Mouse (Mus musculus): ENCODE measurements around the gene Sat2. TPM values are rescaled to one million over a fixed set of nuclear protein-coding genes. Genes with fewer than 3 reads are reported as not detected.

The Sat2 gene
- polyA plus RNA-seq, 1 experiment from 2014 or later, result 17.4 TPM

GRCm38 (mm10) chr11:69632284-69633089, 10.7 kb downstream of the Sat2 start, which contains the start of gene Fxr2:
Gene Fxr2, plus strand, starts transcription at chr11:69632990.
- H3K27ac ChIP-seq (ENCODE audit: poor library complexity, severe bottlenecking), result peak within 1 kb of the TSS; percentile 98
- H3K4me3 ChIP-seq, result peak within 1 kb of the TSS; percentile 95
- under 1% methylated on average over 46 of the region's 56 CpGs for WGBS
- peak; percentile 95 for ATAC-seq (ENCODE audit: insufficient number of reproducible peaks, low FRiP score)
- peak within 1 kb of the TSS; percentile 98 for H3K9ac ChIP-seq
- H3K4me1 ChIP-seq (replicated peaks), result peaks cover 25% of the 10 kb centered on the region
- H3K4me2 ChIP-seq, result peak within 1 kb of the TSS; percentile 91
- no peaks in the 10 kb centered on the region for H3K9me3 ChIP-seq (replicated peaks)
- peaks cover 11% of the 10 kb centered on the region for H3K36me3 ChIP-seq
- no peaks in the 10 kb centered on the region for H3K27me3 ChIP-seq (replicated peaks)

GRCm38 (mm10) chr11:69633128-69633866, 11.5 kb downstream of the Sat2 start:
- Histone ChIP-seq H3K9me3 (replicated peaks) (no peaks in the 10 kb centered on the region), H3K4me3 (peak overlapping the region; percentile 95), H3K9ac (peak overlapping the region; percentile 98), H3K4me1 (replicated peaks) (peaks cover 25% of the 10 kb centered on the region), H3K27me3 (replicated peaks) (no peaks in the 10 kb centered on the region), H3K36me3 (peaks cover 14% of the 10 kb centered on the region), H3K4me2 (peak overlapping the region; percentile 91), H3K27ac (ENCODE audit: poor library complexity, severe bottlenecking) (peak overlapping the region; percentile 98)
- ATAC-seq (ENCODE audit: insufficient number of reproducible peaks, low FRiP score), result peak; percentile 77
- WGBS, result under 1% methylated on average over 38 of the region's 50 CpGs

- Histone ChIP-seq H3K4me2 (no peak overlapping the region), H3K4me3 (no peak overlapping the region), H3K9me3 (replicated peaks) (no peaks in the 10 kb centered on the region), H3K27ac (ENCODE audit: poor library complexity, severe bottlenecking) (no peak overlapping the region), H3K36me3 (peaks cover 30% of the 10 kb centered on the region), H3K27me3 (replicated peaks) (no peaks in the 10 kb centered on the region), H3K4me1 (replicated peaks) (peaks cover 23% of the 10 kb centered on the region), H3K9ac (no peak overlapping the region)
- WGBS, result 81% methylated on average over 3 of the region's 3 CpGs
- no peak for ATAC-seq (ENCODE audit: insufficient number of reproducible peaks, low FRiP score)
These were observed 13.6 kb downstream of the Sat2 start for GRCm38 (mm10) chr11:69635471-69635870.

GRCm38 (mm10) chr11:69645860-69646259, 24.0 kb downstream of the Sat2 start:
- no peak overlapping the region for H3K4me2 ChIP-seq
- H3K9ac ChIP-seq, result no peak overlapping the region
- WGBS, result 87% methylated on average over 5 of the region's 5 CpGs
- H3K9me3 ChIP-seq (replicated peaks), result no peaks in the 10 kb centered on the region
- H3K4me1 ChIP-seq (replicated peaks), result no peaks in the 10 kb centered on the region
- H3K4me3 ChIP-seq, result no peak overlapping the region
- no peak for ATAC-seq (ENCODE audit: insufficient number of reproducible peaks, low FRiP score)
- no peaks in the 10 kb centered on the region for H3K27me3 ChIP-seq (replicated peaks)
- H3K36me3 ChIP-seq, result peaks cover 96% of the 10 kb centered on the region
- no peak overlapping the region for H3K27ac ChIP-seq (ENCODE audit: poor library complexity, severe bottlenecking)

- Histone ChIP-seq H3K4me2 (no peak overlapping the region), H3K27ac (ENCODE audit: poor library complexity, severe bottlenecking) (no peak overlapping the region), H3K4me3 (no peak overlapping the region), H3K9ac (no peak overlapping the region), H3K4me1 (replicated peaks) (peaks cover 28% of the 10 kb centered on the region), H3K36me3 (peaks cover 78% of the 10 kb centered on the region), H3K9me3 (replicated peaks) (no peaks in the 10 kb centered on the region), H3K27me3 (replicated peaks) (no peaks in the 10 kb centered on the region)
- 65% methylated on average over 5 of the region's 5 CpGs for WGBS
- ATAC-seq (ENCODE audit: insufficient number of reproducible peaks, low FRiP score), result no peak
These were observed 31.6 kb downstream of the Sat2 start for GRCm38 (mm10) chr11:69653399-69653798.

- Histone ChIP-seq H3K4me1 (replicated peaks) (peaks cover 28% of the 10 kb centered on the region), H3K4me2 (no peak overlapping the region; the same call in 1 of the 2 replicates), H3K9ac (no peak overlapping the region), H3K4me3 (no peak overlapping the region), H3K27me3 (replicated peaks) (no peaks in the 10 kb centered on the region), H3K9me3 (replicated peaks) (no peaks in the 10 kb centered on the region), H3K27ac (ENCODE audit: poor library complexity, severe bottlenecking) (0 out of 2 replicates have a peak overlapping the region, but pooled peaks have one; percentile 15), H3K36me3 (peaks cover 74% of the 10 kb centered on the region)
- ATAC-seq (ENCODE audit: insufficient number of reproducible peaks, low FRiP score), result no peak
- 38% methylated on average over 9 of the region's 9 CpGs for WGBS
These were observed 32.9 kb downstream of the Sat2 start for GRCm38 (mm10) chr11:69654760-69655159.

GRCm38 (mm10) chr11:69655264-69656064, 33.6 kb downstream of the Sat2 start, which contains the start of gene Sox15:
Gene Sox15, plus strand, starts transcription at chr11:69655314.
- Histone ChIP-seq H3K9ac (peak within 1 kb of the TSS; percentile 59), H3K4me3 (peak within 1 kb of the TSS; percentile 5; the same call in 1 of the 2 replicates), H3K9me3 (replicated peaks) (no peaks in the 10 kb centered on the region), H3K4me2 (peak within 1 kb of the TSS; percentile 49), H3K36me3 (peaks cover 67% of the 10 kb centered on the region), H3K27me3 (replicated peaks) (no peaks in the 10 kb centered on the region), H3K27ac (ENCODE audit: poor library complexity, severe bottlenecking) (0 out of 2 replicates have a peak within 1 kb of the TSS, but pooled peaks have one; percentile 15), H3K4me1 (replicated peaks) (peaks cover 28% of the 10 kb centered on the region)
- ATAC-seq (ENCODE audit: insufficient number of reproducible peaks, low FRiP score), result peak; percentile 51; the same call in 1 of the 2 replicates
- 22% methylated on average over 34 of the region's 34 CpGs for WGBS

- ATAC-seq (ENCODE audit: insufficient number of reproducible peaks, low FRiP score), result no peak
- Histone ChIP-seq H3K9me3 (replicated peaks) (no peaks in the 10 kb centered on the region), H3K27ac (ENCODE audit: poor library complexity, severe bottlenecking) (no peak overlapping the region), H3K4me1 (replicated peaks) (peaks cover 32% of the 10 kb centered on the region), H3K36me3 (peaks cover 61% of the 10 kb centered on the region), H3K9ac (no peak overlapping the region), H3K27me3 (replicated peaks) (no peaks in the 10 kb centered on the region), H3K4me3 (no peak overlapping the region), H3K4me2 (no peak overlapping the region)
- 81% methylated on average over 5 of the region's 5 CpGs for WGBS
These were observed 34.2 kb downstream of the Sat2 start for GRCm38 (mm10) chr11:69656065-69656455.

GRCm38 (mm10) chr11:69656617-69657461, 35.0 kb downstream of the Sat2 start:
- Histone ChIP-seq H3K9me3 (replicated peaks) (no peaks in the 10 kb centered on the region), H3K27ac (ENCODE audit: poor library complexity, severe bottlenecking) (no peak overlapping the region; the same call in 1 of the 2 replicates), H3K4me3 (no peak overlapping the region)

GRCm38 (mm10) chr11:69657462-69657881, 35.6 kb downstream of the Sat2 start:
- no peaks in the 10 kb centered on the region for H3K27me3 ChIP-seq (replicated peaks)
- WGBS, result 82% methylated on average over 15 of the region's 15 CpGs
- H3K9ac ChIP-seq, result no peak overlapping the region
- H3K4me1 ChIP-seq (replicated peaks), result peaks cover 39% of the 10 kb centered on the region
- no peak overlapping the region for H3K27ac ChIP-seq (ENCODE audit: poor library complexity, severe bottlenecking)
- no peak for ATAC-seq (ENCODE audit: insufficient number of reproducible peaks, low FRiP score)
- H3K4me3 ChIP-seq, result no peak overlapping the region
- H3K4me2 ChIP-seq, result no peak overlapping the region
- peaks cover 48% of the 10 kb centered on the region for H3K36me3 ChIP-seq
- H3K9me3 ChIP-seq (replicated peaks), result no peaks in the 10 kb centered on the region

More at GRCm38 (mm10) chr11:69656617-69657461, 35.0 kb downstream of the Sat2 start:
- Histone ChIP-seq H3K4me1 (replicated peaks) (peaks cover 39% of the 10 kb centered on the region), H3K9ac (no peak overlapping the region; the same call in 1 of the 2 replicates), H3K27me3 (replicated peaks) (no peaks in the 10 kb centered on the region), H3K4me2 (no peak overlapping the region), H3K36me3 (peaks cover 54% of the 10 kb centered on the region)
- 70% methylated on average over 10 of the region's 10 CpGs for WGBS
- ATAC-seq (ENCODE audit: insufficient number of reproducible peaks, low FRiP score), result no peak

Measured in heart, embryonic 12.5 days (tissue).